Mouse (Mus musculus): ENCODE data around the gene Rnf20. TPM values are rescaled to one million over a fixed set of nuclear protein-coding genes. Genes with fewer than 3 reads are reported as not detected.
"Not testable (repeated sequence)": the region's sequence is repeated elsewhere in the genome, so short reads cannot be mapped to it uniquely, and the experiment has no call there.

Rnf20 gene
- polyA plus RNA-seq, 1 experiment from 2014 or later: 49.5 TPM

DNA sequence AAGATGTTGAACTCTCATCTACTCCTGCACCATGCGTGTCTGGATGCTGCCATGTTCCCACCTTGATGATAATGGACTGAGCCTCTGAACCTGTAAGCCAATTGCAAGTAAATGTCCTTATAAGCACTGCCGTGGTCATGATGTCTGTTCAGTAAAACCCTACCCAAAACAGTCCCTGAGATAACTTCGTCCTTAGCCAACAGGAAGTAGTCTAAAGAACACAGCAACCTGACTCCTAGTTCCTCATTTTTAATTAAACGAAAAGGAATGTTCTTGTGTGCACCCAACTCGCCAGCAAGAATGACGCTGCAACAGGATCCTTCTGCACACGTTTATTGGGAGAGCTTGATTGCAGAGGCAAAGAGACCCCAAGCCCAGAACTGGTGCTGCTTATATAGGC is 11.9 kb upstream of the Rnf20 start:
- H3K27ac ChIP-seq; H3K4me1 ChIP-seq; H3K27me3 ChIP-seq (ENCODE audit: poor library complexity, severe bottlenecking); H3K9me3 ChIP-seq; DNase-seq (ENCODE audit: extremely low spot score, low spot score); H3K4me3 ChIP-seq; H3K36me3 ChIP-seq (replicated peaks): not testable (repeated sequence)
- 92% methylated on average over 7 of the region's 7 CpGs for WGBS

DNA sequence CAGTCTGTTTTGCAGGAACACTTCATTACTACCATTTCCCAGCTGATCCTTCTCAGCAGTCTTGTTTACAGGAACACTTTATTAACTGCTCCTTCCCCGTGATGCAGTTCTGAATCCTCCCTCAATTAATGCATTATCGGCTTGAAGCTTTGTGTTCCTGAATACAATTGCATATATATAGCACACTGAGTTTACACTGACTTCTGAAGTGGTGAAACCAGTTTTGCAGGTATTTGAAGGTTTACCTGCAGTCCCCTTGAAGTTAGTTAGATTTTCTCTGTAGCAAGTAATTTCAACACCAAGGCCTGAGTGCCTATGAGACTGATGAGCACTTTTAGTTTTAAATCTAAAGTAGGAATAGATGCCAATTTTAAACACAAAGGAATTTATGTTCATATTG is 9.5 kb upstream of the Rnf20 start:
- no peak for DNase-seq (ENCODE audit: extremely low spot score, low spot score)

DNA sequence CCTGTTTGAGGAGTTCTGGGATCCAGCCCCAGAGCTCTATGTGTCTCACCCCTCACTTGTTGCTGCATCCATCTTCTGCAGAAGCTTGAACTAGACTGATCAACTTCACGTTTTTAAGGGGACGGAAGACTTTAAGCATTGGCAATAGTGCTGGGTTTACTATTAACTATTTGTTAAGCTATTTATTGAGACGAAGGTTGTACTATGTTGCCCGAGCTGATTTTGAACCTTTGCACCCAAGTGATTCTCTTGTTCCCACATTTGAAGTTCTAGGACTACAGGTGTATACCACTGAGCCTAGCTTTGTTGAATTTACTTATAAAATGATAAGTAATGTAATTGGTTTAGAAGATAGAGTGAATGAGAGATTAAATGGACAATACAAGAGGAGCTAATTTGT is 7.9 kb upstream of the Rnf20 start:
- H3K4me3 ChIP-seq: no peak overlapping the region
- WGBS: 88% methylated on average over 4 of the region's 4 CpGs
- H3K4me1 ChIP-seq: peaks cover 5% of the 10 kb centered on the region
- H3K36me3 ChIP-seq (replicated peaks): no peaks in the 10 kb centered on the region
- no peaks in the 10 kb centered on the region for H3K27me3 ChIP-seq (ENCODE audit: poor library complexity, severe bottlenecking)
- H3K27ac ChIP-seq: no peak overlapping the region
- no peaks in the 10 kb centered on the region for H3K9me3 ChIP-seq
- no peak for DNase-seq (ENCODE audit: extremely low spot score, low spot score)

More for the DNA sequence above, 9.5 kb upstream of the Rnf20 start:
- no peak overlapping the region for H3K4me3 ChIP-seq
- H3K36me3 ChIP-seq (replicated peaks): no peaks in the 10 kb centered on the region
- no peaks in the 10 kb centered on the region for H3K9me3 ChIP-seq
- no peaks in the 10 kb centered on the region for H3K27me3 ChIP-seq (ENCODE audit: poor library complexity, severe bottlenecking)
- no peak overlapping the region for H3K27ac ChIP-seq
- WGBS: 88% methylated on average over 2 of the region's 2 CpGs
- peaks cover 5% of the 10 kb centered on the region for H3K4me1 ChIP-seq

- H3K36me3 ChIP-seq (replicated peaks); H3K27ac ChIP-seq; H3K4me1 ChIP-seq; H3K27me3 ChIP-seq (ENCODE audit: poor library complexity, severe bottlenecking); DNase-seq (ENCODE audit: extremely low spot score, low spot score); H3K4me3 ChIP-seq; H3K9me3 ChIP-seq: not testable (repeated sequence)
- 83% methylated on average over 4 of the region's 4 CpGs for WGBS
Observed at GRCm38 (mm10) chr4:49624969-49625368, 6.8 kb upstream of the Rnf20 start.

- H3K36me3 ChIP-seq (replicated peaks): no peaks in the 10 kb centered on the region
- peaks cover 8% of the 10 kb centered on the region for H3K4me1 ChIP-seq
- H3K9me3 ChIP-seq: no peaks in the 10 kb centered on the region
- DNase-seq (ENCODE audit: extremely low spot score, low spot score): peak; percentile 54
- H3K27ac ChIP-seq: no peak overlapping the region
- 8% methylated on average over 3 of the region's 3 CpGs for WGBS
- H3K27me3 ChIP-seq (ENCODE audit: poor library complexity, severe bottlenecking): no peaks in the 10 kb centered on the region
- H3K4me3 ChIP-seq: no peak overlapping the region
Observed at GRCm38 (mm10) chr4:49626973-49627372, 4.8 kb upstream of the Rnf20 start.

DNA sequence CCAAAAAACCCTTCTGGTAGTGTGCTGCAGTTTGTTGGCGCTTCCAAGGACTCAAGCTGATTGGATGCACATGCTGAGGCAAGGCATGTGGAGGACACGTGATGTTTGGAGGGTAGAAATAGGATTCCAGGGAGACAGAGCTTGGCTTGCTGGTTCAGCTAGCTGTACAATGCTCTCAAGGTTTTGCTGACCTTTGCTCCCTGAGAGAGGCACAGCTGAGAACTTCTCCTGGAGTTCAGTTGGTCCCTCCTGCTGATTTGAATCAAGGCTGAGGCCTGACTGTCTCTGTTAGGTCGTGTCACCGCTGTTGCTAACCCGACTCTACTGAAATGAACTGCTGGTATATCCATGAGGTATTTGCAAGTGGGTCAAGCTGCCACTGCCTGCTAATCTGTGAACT is 2.9 kb upstream of the Rnf20 start:
- no peak overlapping the region for H3K27ac ChIP-seq
- peaks cover 20% of the 10 kb centered on the region for H3K4me1 ChIP-seq
- no peak overlapping the region for H3K4me3 ChIP-seq
- no peaks in the 10 kb centered on the region for H3K27me3 ChIP-seq (ENCODE audit: poor library complexity, severe bottlenecking)
- 77% methylated on average over 5 of the region's 5 CpGs for WGBS
- H3K9me3 ChIP-seq: no peaks in the 10 kb centered on the region
- no peak for DNase-seq (ENCODE audit: extremely low spot score, low spot score)
- 0 out of 2 replicates have a peak, but pooled peaks cover 6% of the 10 kb centered on the region for H3K36me3 ChIP-seq (replicated peaks)

GRCm38 (mm10) chr4:49632139-49632481 is 304 bp downstream of the Rnf20 start:
- peaks cover 15% of the 10 kb centered on the region for H3K4me1 ChIP-seq
- peak overlapping the region; percentile 90 for H3K27ac ChIP-seq
- WGBS: under 1% methylated on average over 30 of the region's 30 CpGs
- H3K9me3 ChIP-seq: no peaks in the 10 kb centered on the region
- peak overlapping the region; percentile 83 for H3K4me3 ChIP-seq
- H3K27me3 ChIP-seq (ENCODE audit: poor library complexity, severe bottlenecking): no peaks in the 10 kb centered on the region
- peaks cover 37% of the 10 kb centered on the region for H3K36me3 ChIP-seq (replicated peaks)
- no peak for DNase-seq (ENCODE audit: extremely low spot score, low spot score)

- Histone ChIP-seq H3K27me3 (ENCODE audit: poor library complexity, severe bottlenecking) (no peaks in the 10 kb centered on the region), H3K36me3 (replicated peaks) (peaks cover 91% of the 10 kb centered on the region), H3K4me3 (no peak overlapping the region), H3K27ac (no peak overlapping the region), H3K9me3 (no peaks in the 10 kb centered on the region), H3K4me1 (peaks cover 8% of the 10 kb centered on the region)
- DNase-seq (ENCODE audit: extremely low spot score, low spot score): no peak
- WGBS: 94% methylated on average over 11 of the region's 11 CpGs
Observed at GRCm38 (mm10) chr4:49637821-49638220, 6.0 kb downstream of the Rnf20 start.

GRCm38 (mm10) chr4:49639913-49640312 is 8.1 kb downstream of the Rnf20 start:
- no peaks in the 10 kb centered on the region for H3K4me1 ChIP-seq
- DNase-seq (ENCODE audit: extremely low spot score, low spot score): no peak
- H3K9me3 ChIP-seq: no peaks in the 10 kb centered on the region
- no peaks in the 10 kb centered on the region for H3K27me3 ChIP-seq (ENCODE audit: poor library complexity, severe bottlenecking)
- 78% methylated on average over 2 of the region's 2 CpGs for WGBS
- H3K36me3 ChIP-seq (replicated peaks): peaks cover 98% of the 10 kb centered on the region
- no peak overlapping the region for H3K27ac ChIP-seq
- no peak overlapping the region for H3K4me3 ChIP-seq

GRCm38 (mm10) chr4:49659421-49659820 is 27.6 kb downstream of the Rnf20 start:
- H3K27ac ChIP-seq: no peak overlapping the region
- 84% methylated on average over 1 of the region's 1 CpGs for WGBS
- H3K36me3 ChIP-seq (replicated peaks): peaks cover 82% of the 10 kb centered on the region

GRCm38 (mm10) chr4:49661664-49662063 is 29.9 kb downstream of the Rnf20 start:
- no peaks in the 10 kb centered on the region for H3K27me3 ChIP-seq (ENCODE audit: poor library complexity, severe bottlenecking)
- no peak overlapping the region for H3K27ac ChIP-seq
- H3K4me1 ChIP-seq: no peaks in the 10 kb centered on the region
- 95% methylated on average over 9 of the region's 9 CpGs for WGBS
- DNase-seq (ENCODE audit: extremely low spot score, low spot score): no peak
- peaks cover 60% of the 10 kb centered on the region for H3K36me3 ChIP-seq (replicated peaks)
- H3K4me3 ChIP-seq: no peak overlapping the region
- no peaks in the 10 kb centered on the region for H3K9me3 ChIP-seq

More at GRCm38 (mm10) chr4:49659421-49659820, 27.6 kb downstream of the Rnf20 start:
- H3K4me3 ChIP-seq: no peak overlapping the region
- no peak for DNase-seq (ENCODE audit: extremely low spot score, low spot score)
- H3K9me3 ChIP-seq: no peaks in the 10 kb centered on the region
- no peaks in the 10 kb centered on the region for H3K4me1 ChIP-seq
- H3K27me3 ChIP-seq (ENCODE audit: poor library complexity, severe bottlenecking): no peaks in the 10 kb centered on the region

DNA sequence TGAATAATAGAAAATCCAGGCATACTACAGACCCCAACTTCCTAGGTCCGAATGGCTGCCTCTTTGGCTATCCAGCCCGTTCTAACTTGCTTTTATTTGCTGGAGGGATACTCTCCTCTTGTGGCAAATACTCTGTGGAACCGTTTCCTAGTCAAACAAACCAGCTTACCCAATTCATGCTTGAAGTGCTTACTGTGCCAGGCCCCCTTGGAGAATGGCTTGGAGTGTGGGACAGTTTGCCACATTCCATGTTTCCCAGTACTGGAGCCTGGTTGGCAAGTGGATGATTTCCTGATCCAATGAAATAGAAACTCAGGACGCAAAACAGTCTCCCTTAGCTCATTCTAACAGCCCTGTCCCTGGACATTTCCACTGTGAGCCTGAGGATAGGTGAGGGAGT is 30.4 kb downstream of the Rnf20 start:
- no peaks in the 10 kb centered on the region for H3K9me3 ChIP-seq
- WGBS: 91% methylated on average over 4 of the region's 4 CpGs
- no peak for DNase-seq (ENCODE audit: extremely low spot score, low spot score)
- no peaks in the 10 kb centered on the region for H3K27me3 ChIP-seq (ENCODE audit: poor library complexity, severe bottlenecking)
- no peak overlapping the region for H3K27ac ChIP-seq
- peaks cover 55% of the 10 kb centered on the region for H3K36me3 ChIP-seq (replicated peaks)
- H3K4me1 ChIP-seq: no peaks in the 10 kb centered on the region
- H3K4me3 ChIP-seq: no peak overlapping the region

DNA sequence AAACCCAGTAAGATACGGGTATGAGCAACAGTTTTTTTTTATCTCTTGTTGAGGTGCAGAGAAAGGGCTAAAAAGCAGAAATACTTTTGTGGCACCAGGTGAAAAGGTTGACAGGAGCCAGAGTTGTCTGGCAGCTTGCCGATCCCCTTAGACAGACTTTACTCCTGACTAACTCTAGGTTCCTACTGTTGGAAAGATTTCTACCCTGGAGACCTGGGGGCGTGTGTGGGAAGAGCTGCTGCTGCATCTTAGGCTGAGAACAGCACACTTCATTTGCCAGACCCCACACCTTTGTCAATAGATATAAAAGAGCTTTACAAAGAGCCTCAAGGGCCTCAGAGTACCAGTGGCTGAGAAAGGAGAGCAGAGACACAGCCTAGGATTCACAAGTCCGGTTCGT is 33.0 kb downstream of the Rnf20 start:
- Histone ChIP-seq H3K4me3 (no peak overlapping the region), H3K36me3 (replicated peaks) (peaks cover 29% of the 10 kb centered on the region), H3K4me1 (no peaks in the 10 kb centered on the region), H3K27me3 (ENCODE audit: poor library complexity, severe bottlenecking) (no peaks in the 10 kb centered on the region), H3K27ac (no peak overlapping the region), H3K9me3 (no peaks in the 10 kb centered on the region)
- WGBS: 88% methylated on average over 5 of the region's 5 CpGs
- DNase-seq (ENCODE audit: extremely low spot score, low spot score): no peak

DNA sequence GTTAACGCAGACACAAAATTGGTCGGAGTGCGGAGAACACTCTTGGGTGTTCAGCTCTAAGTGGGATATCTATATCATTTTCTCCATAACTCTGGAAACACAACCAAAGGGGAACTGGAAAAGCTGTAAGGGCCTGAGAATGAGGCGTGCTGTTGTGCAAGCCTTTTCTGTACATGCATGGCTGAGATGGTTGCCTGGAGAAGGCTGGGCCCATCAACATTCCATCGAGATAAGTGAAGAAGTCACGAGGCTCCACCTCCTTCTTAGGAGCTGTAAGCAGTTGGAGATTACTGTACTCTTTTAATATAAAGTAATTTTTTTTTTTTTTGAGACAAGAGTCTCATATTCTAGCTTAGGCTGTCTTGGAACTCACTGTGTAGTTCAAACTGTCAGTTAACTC is 44.3 kb downstream of the Rnf20 start:
- no peak for DNase-seq (ENCODE audit: extremely low spot score, low spot score)
- no peaks in the 10 kb centered on the region for H3K4me1 ChIP-seq
- no peaks in the 10 kb centered on the region for H3K27me3 ChIP-seq (ENCODE audit: poor library complexity, severe bottlenecking)
- H3K9me3 ChIP-seq: no peaks in the 10 kb centered on the region
- WGBS: 87% methylated on average over 6 of the region's 6 CpGs
- no peaks in the 10 kb centered on the region for H3K36me3 ChIP-seq (replicated peaks)
- H3K4me3 ChIP-seq: no peak overlapping the region
- no peak overlapping the region for H3K27ac ChIP-seq

All from forebrain, embryonic 10.5 days (tissue).